Mouse (Mus musculus) limb, embryonic 10.5 days (tissue): ENCODE data around the gene Myo1d. TPM values are rescaled to one million over a fixed set of nuclear protein-coding genes. Genes with fewer than 3 reads are reported as not detected.
A peak's percentile ranks its signal among the peaks of the same experiment; 100 is the strongest.

ENCODE experiments used
- DNase-seq: peaks from one replicate; pipeline ENCODE4 v3.0.0-alpha.2; 2017; ENCODE audit warnings: low spot score
- H3K27ac ChIP-seq: fragments of 300-500 bp; sonication (generic); 2 replicates; pipeline ENCODE4 v1.5.1; 2016; ENCODE audit warnings: mild to moderate bottlenecking
- H3K27me3 ChIP-seq: fragments of 300-500 bp; sonication (generic); 2 replicates; pipeline ENCODE4 v1.6.1; 2016; ENCODE audit warnings: low read depth, mild to moderate bottlenecking; ENCODE audit not compliant: poor library complexity, severe bottlenecking
- H3K36me3 ChIP-seq: fragments of 300-500 bp; sonication (generic); 2 replicates; pipeline ENCODE4 v1.6.1; 2016; ENCODE audit warnings: mild to moderate bottlenecking, moderate library complexity
- H3K4me1 ChIP-seq: fragments of 300-500 bp; sonication (generic); 2 replicates; pipeline ENCODE4 v1.6.1; 2016
- H3K4me3 ChIP-seq: fragments of 300-500 bp; sonication (generic); 2 replicates; pipeline ENCODE4 v1.5.1; 2016; ENCODE audit warnings: mild to moderate bottlenecking, moderate library complexity
- H3K9me3 ChIP-seq: fragments of 300-500 bp; sonication (generic); replicated peaks from 2 replicates; pipeline ENCODE4 v1.6.1; 2016; ENCODE audit warnings: mild to moderate bottlenecking
- WGBS: fragments of 180-500 bp; shearing (Covaris S2); methylation state at CpG from one replicate; pipeline ENCODE4 v1.1.7; 2016; 5-methylcytosine and 5-hydroxymethylcytosine counted together
- polyA plus RNA-seq: library from polyadenylated mRNA; unstranded; fragments of >200 nt; fragmentation: Nextera tagmentation; extraction: Ambion mirVana; gene quantifications from 2 replicates; pipeline ENCODE4 v1.2.1, GENCODE M21; 2016

Gene Myo1d
- polyA plus RNA-seq, 1 experiment from 2014 or later, result 4.6 TPM

DNA sequence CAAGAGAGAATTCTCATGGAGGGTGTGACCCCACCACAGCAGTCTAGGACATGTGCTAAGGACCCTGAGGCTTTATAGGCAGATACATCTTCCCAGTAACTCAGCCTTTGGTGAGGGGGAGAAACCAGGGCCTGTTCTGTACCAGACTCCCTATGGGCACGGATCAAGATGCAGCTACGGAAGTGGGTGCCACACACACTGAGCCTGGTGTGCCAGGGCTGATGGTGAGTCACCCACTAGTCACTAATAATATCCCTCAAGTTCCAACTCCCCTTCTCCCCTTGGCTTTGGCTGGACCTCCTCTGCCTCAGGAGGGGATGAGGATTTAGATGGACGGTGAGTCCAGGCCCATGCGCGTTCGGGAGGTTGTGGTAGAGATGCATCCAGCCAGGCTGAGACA is 283.9 kb downstream of the Myo1d start:
- Histone ChIP-seq H3K27ac (no peak overlapping the region), H3K4me3 (no peak overlapping the region), H3K27me3 (no peaks in the 10 kb centered on the region), H3K9me3 (no peaks in the 10 kb centered on the region), H3K4me1 (peaks cover 28% of the 10 kb centered on the region), H3K36me3 (no peaks in the 10 kb centered on the region)
- 94% methylated on average over 6 of the region's 6 CpGs for WGBS
- DNase-seq, result no peak

DNA sequence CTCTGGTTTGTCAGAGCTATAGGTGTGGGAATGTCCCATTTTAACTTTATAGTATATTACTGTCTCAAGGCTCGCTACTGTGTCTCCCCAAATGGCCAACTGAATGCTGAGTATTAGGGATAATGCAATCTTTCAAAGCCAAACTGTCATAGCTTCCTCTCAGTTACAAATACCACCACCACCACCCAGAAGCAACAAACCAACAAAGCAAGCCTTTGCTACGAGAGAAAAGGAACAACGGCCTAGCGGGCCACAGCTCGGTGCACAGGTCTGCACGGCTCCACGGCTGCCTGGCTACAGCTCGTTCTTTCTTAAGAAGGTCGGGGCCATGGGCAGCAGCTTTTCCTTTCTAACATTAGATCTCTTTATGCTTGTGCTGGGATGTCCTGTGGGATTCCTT is 285.0 kb downstream of the Myo1d start:
- WGBS, result 93% methylated on average over 9 of the region's 9 CpGs
- no peaks in the 10 kb centered on the region for H3K27me3 ChIP-seq
- no peaks in the 10 kb centered on the region for H3K36me3 ChIP-seq
- no peak overlapping the region for H3K4me3 ChIP-seq
- no peak overlapping the region for H3K27ac ChIP-seq
- H3K9me3 ChIP-seq, result no peaks in the 10 kb centered on the region
- DNase-seq, result no peak
- H3K4me1 ChIP-seq, result peaks cover 35% of the 10 kb centered on the region

DNA sequence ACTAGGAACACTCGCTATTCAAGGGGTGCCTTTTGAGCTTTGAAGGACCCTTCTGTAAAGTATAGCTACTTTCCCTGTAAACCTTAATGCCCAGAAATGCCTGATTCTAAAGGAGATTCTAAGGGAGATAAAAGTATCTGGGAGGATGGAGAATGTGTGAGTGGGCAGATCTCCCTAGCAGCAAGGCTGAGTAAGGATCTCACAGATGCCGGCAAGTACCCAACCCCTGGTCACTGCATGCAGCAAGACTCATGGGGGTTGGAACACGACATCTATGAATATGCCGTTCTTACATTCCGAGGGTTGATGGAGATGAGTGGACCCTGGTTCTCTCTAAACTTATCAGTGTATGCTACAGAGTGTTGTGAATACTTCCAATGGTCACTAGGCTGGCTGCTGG is 286.6 kb downstream of the Myo1d start:
- 88% methylated on average over 5 of the region's 5 CpGs for WGBS
- H3K4me1 ChIP-seq, result peaks cover 34% of the 10 kb centered on the region

DNA sequence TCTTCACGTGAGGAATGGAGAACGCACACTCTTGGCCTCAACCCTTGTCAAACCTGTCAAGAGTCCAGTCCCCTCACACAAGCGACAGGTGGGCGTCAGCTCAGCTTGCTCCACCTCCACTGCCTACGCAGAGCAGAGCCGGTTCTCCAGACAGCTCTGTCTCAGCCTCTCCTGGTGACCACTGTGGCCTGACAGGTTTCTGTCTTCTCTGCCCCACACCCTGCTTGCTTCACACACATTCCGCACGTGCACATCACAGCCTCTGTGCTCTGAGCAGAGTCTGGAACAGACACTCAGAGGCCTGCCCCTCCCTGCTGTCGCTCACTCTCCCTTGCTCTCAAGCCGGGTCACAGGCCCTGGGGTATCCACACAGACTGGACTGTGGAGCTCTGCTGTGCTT is 289.0 kb downstream of the Myo1d start:
- Histone ChIP-seq H3K4me3 (no peak overlapping the region), H3K27me3 (no peaks in the 10 kb centered on the region), H3K9me3 (no peaks in the 10 kb centered on the region), H3K36me3 (no peaks in the 10 kb centered on the region), H3K4me1 (peaks cover 37% of the 10 kb centered on the region), H3K27ac (peak overlapping the region; percentile 56; the same call in 1 of the 2 replicates)
- WGBS, result 75% methylated on average over 10 of the region's 10 CpGs
- DNase-seq, result no peak

More for the DNA sequence above, 286.6 kb downstream of the Myo1d start:
- H3K27me3 ChIP-seq, result no peaks in the 10 kb centered on the region
- no peak overlapping the region for H3K27ac ChIP-seq
- no peak overlapping the region for H3K4me3 ChIP-seq
- no peak for DNase-seq
- no peaks in the 10 kb centered on the region for H3K36me3 ChIP-seq
- H3K9me3 ChIP-seq, result no peaks in the 10 kb centered on the region

DNA sequence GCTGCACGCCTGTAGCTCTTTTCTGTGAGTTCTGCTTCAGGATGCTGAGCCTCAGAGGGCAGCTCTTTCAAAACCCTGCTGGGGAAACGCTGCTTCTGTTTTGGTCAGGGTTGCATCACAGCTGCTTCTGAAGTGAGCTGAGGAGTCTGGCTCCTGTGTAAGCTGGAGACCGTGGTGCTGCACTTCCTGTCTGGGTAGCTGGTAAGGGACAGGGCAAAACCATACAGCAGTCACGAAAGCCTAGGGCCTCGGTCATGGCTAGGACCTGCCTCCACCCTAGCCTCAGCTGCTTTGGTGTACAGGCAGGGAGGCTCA is 290.0 kb downstream of the Myo1d start:
- H3K4me3 ChIP-seq, result no peak overlapping the region
- 61% methylated on average over 5 of the region's 5 CpGs for WGBS
- no peaks in the 10 kb centered on the region for H3K36me3 ChIP-seq
- no peak for DNase-seq
- H3K27me3 ChIP-seq, result peaks cover 4% of the 10 kb centered on the region; the same call in 1 of the 2 replicates
- H3K27ac ChIP-seq, result peak overlapping the region; percentile 21; the same call in 1 of the 2 replicates
- H3K4me1 ChIP-seq, result peaks cover 43% of the 10 kb centered on the region
- no peaks in the 10 kb centered on the region for H3K9me3 ChIP-seq

DNA sequence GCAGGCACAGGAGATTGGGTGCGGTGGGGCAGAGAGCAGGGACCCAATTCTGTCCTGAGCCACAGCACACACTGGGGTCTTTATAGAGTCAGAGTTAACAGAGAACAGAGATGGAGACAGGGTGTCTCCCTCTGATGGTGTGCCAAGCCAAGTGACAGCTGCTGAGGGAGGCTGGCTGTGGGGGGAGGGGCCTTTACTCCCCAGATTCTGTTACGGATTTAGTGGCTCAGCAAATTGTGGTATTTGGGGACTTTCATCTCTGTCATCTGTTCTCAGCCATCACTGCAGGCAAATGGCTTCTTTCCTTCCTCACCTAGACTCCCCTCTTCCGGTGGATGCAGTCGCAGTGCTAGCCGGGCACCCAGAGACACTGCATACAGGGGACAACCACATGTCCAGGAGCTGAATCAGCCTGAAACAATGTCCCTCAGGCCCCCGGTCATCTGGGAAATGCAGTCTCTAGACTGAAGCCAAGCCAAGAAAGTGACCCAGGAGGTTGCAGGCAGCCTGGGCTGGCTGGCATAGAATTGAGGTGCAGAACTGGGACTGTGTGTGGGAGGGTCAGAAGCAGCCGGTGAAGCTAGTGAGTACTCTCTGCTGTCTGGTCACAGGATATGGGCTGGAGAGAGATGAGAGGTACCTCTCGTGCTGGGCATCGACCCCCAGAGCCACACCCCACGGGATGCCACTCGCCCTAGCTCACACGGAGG is 290.5 kb downstream of the Myo1d start:
- 54% methylated on average over 12 of the region's 12 CpGs for WGBS
- H3K36me3 ChIP-seq, result no peaks in the 10 kb centered on the region

DNA sequence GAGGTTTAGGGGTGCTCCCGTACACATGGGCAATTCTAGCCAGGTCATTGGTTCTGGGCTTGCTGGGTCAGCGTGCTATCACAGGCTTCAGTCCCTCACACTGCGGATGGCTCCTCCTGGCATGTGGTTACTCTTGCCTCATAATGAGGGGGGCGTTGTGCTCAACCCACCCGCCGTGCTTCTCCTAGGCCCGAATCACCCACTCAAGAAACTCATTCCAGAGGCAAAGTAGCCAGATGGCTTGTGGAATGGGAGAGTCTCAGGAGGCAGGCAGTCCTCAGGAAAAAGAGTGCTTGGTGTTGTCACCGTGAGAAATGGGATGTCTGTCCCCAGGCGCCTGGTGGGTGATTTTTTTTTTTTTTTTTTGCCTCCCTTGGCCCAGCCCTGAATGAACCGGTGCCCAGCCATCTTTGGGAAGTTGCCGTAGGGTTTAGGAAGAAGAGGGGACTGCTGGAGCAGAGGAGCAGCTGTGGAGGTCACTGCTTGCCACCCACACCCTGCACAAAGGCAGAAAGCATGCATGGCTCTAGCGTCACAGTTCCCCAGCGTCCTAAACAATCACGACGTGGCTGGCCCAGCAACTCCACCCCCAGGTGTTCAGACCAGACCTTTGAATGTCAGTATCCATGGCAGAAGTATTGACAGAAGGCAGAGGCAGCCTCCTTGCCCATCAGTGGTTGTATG is 291.8 kb downstream of the Myo1d start:
- Histone ChIP-seq H3K27ac (no peak overlapping the region), H3K4me1 (peaks cover 51% of the 10 kb centered on the region), H3K27me3 (peaks cover 9% of the 10 kb centered on the region; the same call in 1 of the 2 replicates), H3K36me3 (no peaks in the 10 kb centered on the region), H3K4me3 (no peak overlapping the region), H3K9me3 (no peaks in the 10 kb centered on the region)
- DNase-seq, result no peak
- WGBS, result 75% methylated on average over 15 of the region's 15 CpGs

More for the DNA sequence above, 290.5 kb downstream of the Myo1d start:
- Histone ChIP-seq H3K4me1 (peaks cover 44% of the 10 kb centered on the region), H3K4me3 (no peak overlapping the region), H3K27ac (peak overlapping the region; percentile 38; the same call in 1 of the 2 replicates), H3K9me3 (no peaks in the 10 kb centered on the region), H3K27me3 (peaks cover 6% of the 10 kb centered on the region; the same call in 1 of the 2 replicates)
- DNase-seq, result no peak

DNA sequence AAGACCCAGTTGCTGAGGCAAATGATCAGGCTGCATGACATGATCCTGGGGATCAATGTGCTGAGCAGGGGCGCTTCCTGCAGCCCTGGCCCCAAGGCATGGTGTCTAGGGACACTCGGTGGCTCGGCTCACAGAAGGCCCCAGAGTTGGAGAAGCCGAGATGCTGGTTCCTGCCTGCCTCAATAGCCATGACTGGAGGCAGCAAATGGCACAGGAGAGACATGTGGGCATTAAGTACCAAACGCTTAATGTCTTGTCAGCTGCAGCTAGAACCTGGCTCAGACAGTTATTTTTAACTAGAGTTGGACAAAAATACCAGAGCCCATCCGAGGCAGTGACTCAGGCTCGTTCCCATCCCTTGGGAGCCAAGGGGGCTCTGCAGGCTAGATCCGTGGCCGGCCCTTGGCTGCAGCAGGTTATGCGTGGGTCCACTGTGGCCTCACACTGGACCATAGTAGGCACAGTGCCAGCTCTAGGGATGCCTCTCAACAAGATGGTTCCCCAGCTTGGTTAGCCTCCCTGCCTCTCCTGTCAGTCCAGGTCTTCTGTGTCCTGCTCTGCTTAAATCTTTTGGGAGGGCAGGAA is 294.1 kb downstream of the Myo1d start:
- 88% methylated on average over 10 of the region's 10 CpGs for WGBS
- Histone ChIP-seq H3K9me3 (no peaks in the 10 kb centered on the region), H3K36me3 (no peaks in the 10 kb centered on the region), H3K4me1 (peaks cover 50% of the 10 kb centered on the region), H3K4me3 (no peak overlapping the region), H3K27ac (no peak overlapping the region), H3K27me3 (peaks cover 10% of the 10 kb centered on the region; the same call in 1 of the 2 replicates)
- no peak for DNase-seq

DNA sequence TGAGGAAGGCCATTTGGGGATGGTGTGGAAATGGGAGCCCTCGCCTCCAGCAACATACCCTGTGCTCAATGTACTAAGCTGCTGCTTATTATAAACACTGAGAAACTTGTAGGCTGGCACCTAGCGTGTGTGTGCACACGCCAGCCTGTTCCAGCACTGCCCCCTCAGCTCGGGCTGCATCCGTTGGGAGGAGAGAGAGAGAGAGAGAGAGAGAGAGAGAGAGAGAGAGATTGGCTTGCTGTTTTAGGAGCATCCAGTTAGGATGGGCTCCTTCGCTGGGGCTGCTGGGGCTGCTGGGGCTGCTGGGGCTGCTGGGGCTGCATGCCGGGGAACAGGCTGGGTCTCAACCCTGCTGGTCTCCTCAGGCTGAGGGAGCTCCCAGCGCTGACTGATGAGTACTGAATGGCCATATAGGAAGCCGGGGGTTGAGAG is 294.7 kb downstream of the Myo1d start:
- no peak overlapping the region for H3K4me3 ChIP-seq
- 78% methylated on average over 9 of the region's 9 CpGs for WGBS
- peaks cover 10% of the 10 kb centered on the region; the same call in 1 of the 2 replicates for H3K27me3 ChIP-seq
- H3K4me1 ChIP-seq, result peaks cover 48% of the 10 kb centered on the region
- H3K27ac ChIP-seq, result no peak overlapping the region
- no peak for DNase-seq
- H3K36me3 ChIP-seq, result peaks cover 1% of the 10 kb centered on the region; the same call in 1 of the 2 replicates
- H3K9me3 ChIP-seq, result no peaks in the 10 kb centered on the region

DNA sequence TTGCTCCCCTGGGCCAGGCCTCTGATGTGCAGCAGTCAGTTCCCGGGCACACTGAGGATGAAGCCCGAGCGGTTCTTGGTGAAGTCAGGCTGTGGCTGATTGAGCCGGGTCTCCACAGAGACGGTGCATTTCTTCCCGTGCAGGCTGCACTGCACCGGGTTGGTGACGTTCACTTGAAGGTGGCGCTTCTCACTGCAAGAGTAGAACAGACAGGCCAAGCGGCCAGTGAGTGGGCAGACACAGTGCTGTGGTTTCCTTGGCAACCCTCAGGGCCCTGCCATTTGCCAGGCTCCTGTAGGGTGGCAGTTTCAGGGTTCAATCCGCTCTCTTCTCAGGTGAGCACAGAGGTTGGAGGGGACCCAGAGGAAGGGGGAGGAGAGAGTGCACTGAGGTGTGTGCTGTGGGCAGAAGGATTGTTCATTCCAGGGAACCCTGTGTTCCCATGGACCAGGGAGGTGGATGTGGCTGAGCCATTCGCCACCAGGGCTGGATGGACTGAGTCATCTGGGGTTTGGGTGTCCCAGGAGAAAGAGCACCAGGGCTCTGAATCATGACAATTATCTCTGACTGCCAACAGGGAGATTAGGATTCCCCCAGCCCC is 295.5 kb downstream of the Myo1d start:
- Histone ChIP-seq H3K27me3 (peaks cover 11% of the 10 kb centered on the region; the same call in 1 of the 2 replicates), H3K9me3 (no peaks in the 10 kb centered on the region), H3K36me3 (peaks cover 5% of the 10 kb centered on the region), H3K4me3 (no peak overlapping the region), H3K4me1 (peaks cover 46% of the 10 kb centered on the region), H3K27ac (peak overlapping the region; percentile 42; the same call in 1 of the 2 replicates)
- 44% methylated on average over 12 of the region's 12 CpGs for WGBS
- no peak for DNase-seq

DNA sequence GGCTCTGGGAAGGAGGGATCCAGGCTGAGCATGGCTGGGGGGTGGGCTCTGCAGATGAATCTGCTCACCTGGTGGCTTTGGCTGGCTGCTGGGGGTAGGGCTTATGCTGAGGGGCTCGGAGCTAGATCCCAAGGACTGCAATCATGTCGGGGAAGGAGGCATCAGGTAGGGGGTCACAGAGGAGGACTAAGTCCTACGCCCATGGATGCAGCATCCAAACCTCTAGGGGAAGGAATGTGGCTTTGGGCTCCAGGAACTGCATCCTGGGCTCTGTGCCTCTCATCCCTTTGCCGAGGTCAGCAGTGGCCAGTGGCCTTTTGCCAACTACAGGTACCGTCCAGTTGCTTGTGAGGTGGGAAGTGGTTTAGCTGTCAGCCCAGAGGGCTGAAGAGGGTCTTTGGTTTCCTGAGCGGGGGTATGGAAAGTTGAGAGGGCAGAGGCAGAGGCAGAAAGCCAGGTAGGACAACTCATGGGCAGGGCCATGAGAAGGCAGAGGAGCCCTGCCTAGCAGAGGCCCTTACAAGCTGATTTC is 296.2 kb downstream of the Myo1d start:
- peaks cover 8% of the 10 kb centered on the region for H3K36me3 ChIP-seq
- peaks cover 18% of the 10 kb centered on the region for H3K27me3 ChIP-seq
- peak overlapping the region; percentile 42; the same call in 1 of the 2 replicates for H3K27ac ChIP-seq
- no peaks in the 10 kb centered on the region for H3K9me3 ChIP-seq
- H3K4me3 ChIP-seq, result no peak overlapping the region
- WGBS, result 78% methylated on average over 6 of the region's 6 CpGs
- H3K4me1 ChIP-seq, result peaks cover 46% of the 10 kb centered on the region
- DNase-seq, result no peak

DNA sequence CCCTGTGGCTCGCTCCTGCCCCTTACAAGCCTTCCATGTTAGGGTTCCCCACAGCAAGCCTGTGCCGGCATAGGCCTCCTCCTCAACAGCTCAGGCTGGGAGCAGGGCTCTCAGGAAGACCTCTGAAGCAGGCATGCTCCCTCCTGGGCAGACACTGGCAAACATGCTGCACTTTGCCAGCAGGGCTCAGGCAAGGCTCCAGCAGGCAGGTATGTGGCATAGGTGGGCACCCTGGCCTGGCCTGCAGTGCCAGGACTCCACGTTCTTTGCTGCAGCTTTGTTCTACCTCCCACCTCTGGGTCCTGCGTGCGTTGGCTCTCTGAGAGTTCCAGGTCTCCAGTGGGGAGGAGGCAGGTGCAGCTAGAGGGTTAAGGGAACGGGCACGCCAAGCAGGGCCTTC is 296.9 kb downstream of the Myo1d start:
- H3K4me3 ChIP-seq, result no peak overlapping the region
- H3K27ac ChIP-seq, result no peak overlapping the region
- WGBS, result 87% methylated on average over 7 of the region's 7 CpGs
- no peak for DNase-seq
- no peaks in the 10 kb centered on the region for H3K9me3 ChIP-seq
- peaks cover 24% of the 10 kb centered on the region for H3K27me3 ChIP-seq
- peaks cover 10% of the 10 kb centered on the region for H3K36me3 ChIP-seq
- H3K4me1 ChIP-seq, result peaks cover 49% of the 10 kb centered on the region
